Comparison of ENCODE assay signal across 17 mouse cellular contexts in the genomic region with DNA sequence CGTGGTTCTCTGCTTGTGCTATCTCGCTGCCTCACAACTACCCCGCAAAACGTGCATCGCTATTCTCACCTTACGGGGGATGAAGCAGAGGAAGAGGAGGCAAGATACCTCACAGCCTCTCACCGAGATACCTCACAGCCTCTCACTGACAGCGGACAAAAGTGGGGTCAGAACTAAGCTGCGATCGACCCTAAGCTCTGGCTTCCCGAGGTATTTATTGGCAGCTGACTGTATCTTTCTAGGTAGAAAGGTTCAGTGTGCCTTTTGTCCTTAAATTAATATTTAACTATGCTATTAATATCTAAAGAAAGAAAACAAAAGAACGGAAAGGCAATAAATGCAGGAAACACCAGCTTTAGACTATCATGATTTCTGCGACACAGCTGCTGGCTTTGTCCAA.
"Had no signal": no experiment of that assay in that cellular context is flagged by ENCODE, and none has a peak within 500 bp of the region (broad histone marks: within the 10 kb centered on the region; RNA-seq: fewer than 3 reads in every experiment).

No protein-coding gene starts in this region.

- ATAC-seq: midbrain, embryonic 16.5 days had no signal

- H3K4me2 ChIP-seq: lung, embryonic 14.5 days; midbrain, embryonic 12.5 days; neural tube, embryonic 13.5 days; neural tube, embryonic 15.5 days had no signal

- H3K9ac ChIP-seq: lung, embryonic 14.5 days; midbrain, embryonic 12.5 days; neural tube, embryonic 13.5 days; neural tube, embryonic 15.5 days had no signal

- H3K27ac ChIP-seq: midbrain, embryonic 10.5 days; midbrain, embryonic 12.5 days; neural tube, embryonic 13.5 days; neural tube, embryonic 15.5 days had no signal

- DNase-seq: lung, adult 18-20 months; lung, embryonic 14.5 days; lung, postnatal 10 days; lung, postnatal 4 days; midbrain, embryonic 14.5 days; retina, postnatal 1 day; right cerebral cortex, adult 18-20 months; spleen, adult 18-20 months; thymus, adult 18-20 months; thymus, postnatal 14 days; thymus, postnatal 36 days had no signal

- H3K36me3 ChIP-seq: midbrain, embryonic 12.5 days; neural tube, embryonic 13.5 days; neural tube, embryonic 15.5 days had no signal

- H3K4me3 ChIP-seq: midbrain, embryonic 10.5 days; midbrain, embryonic 12.5 days; myocyte; neural tube, embryonic 13.5 days; neural tube, embryonic 15.5 days had no signal

- H3K9me3 ChIP-seq: midbrain, embryonic 10.5 days; midbrain, embryonic 12.5 days; neural tube, embryonic 13.5 days; neural tube, embryonic 15.5 days had no signal
